Mouse (Mus musculus): ENCODE results near the gene Tmem266. TPM values are rescaled to one million over a fixed set of nuclear protein-coding genes. Genes with fewer than 3 reads are reported as not detected.

Tmem266 gene
- polyA plus RNA-seq, 1 experiment = not detected

GRCm38 (mm10) chr9:55328151-55328918 lies 1.6 kb downstream of the Tmem266 start:
- H3K27ac ChIP-seq (ENCODE audit: insufficient read depth, low read depth, low read length) = no peak overlapping the region
- H3K4me3 ChIP-seq (ENCODE audit: insufficient read depth, low read length) = no peak overlapping the region
- no peaks in the 10 kb centered on the region for H3K4me1 ChIP-seq (ENCODE audit: control insufficient read depth, insufficient read depth, low read length)
- TF ChIP-seq POLR2A (IDR thresholded peaks at IDR 0.05; ENCODE audit: borderline replicate concordance, low read depth, low read length) (no peak), CTCF (IDR thresholded peaks at IDR 0.05; ENCODE audit: low read depth, low read length) (no peak)

GRCm38 (mm10) chr9:55329401-55329800 lies 2.7 kb downstream of the Tmem266 start:
- no peak overlapping the region for H3K27ac ChIP-seq (ENCODE audit: insufficient read depth, low read depth, low read length)
- H3K4me3 ChIP-seq (ENCODE audit: insufficient read depth, low read length) = no peak overlapping the region
- no peak for TF ChIP-seq POLR2A (IDR thresholded peaks at IDR 0.05; ENCODE audit: borderline replicate concordance, low read depth, low read length)
- no peak for TF ChIP-seq CTCF (IDR thresholded peaks at IDR 0.05; ENCODE audit: low read depth, low read length)
- no peaks in the 10 kb centered on the region for H3K4me1 ChIP-seq (ENCODE audit: control insufficient read depth, insufficient read depth, low read length)

- Histone ChIP-seq H3K4me1 (ENCODE audit: control insufficient read depth, insufficient read depth, low read length) (no peaks in the 10 kb centered on the region), H3K4me3 (ENCODE audit: insufficient read depth, low read length) (no peak overlapping the region), H3K27ac (ENCODE audit: insufficient read depth, low read depth, low read length) (no peak overlapping the region)
- TF ChIP-seq CTCF (IDR thresholded peaks at IDR 0.05; ENCODE audit: low read depth, low read length) (no peak), POLR2A (IDR thresholded peaks at IDR 0.05; ENCODE audit: borderline replicate concordance, low read depth, low read length) (no peak)
Measured at GRCm38 (mm10) chr9:55332476-55332875, 5.8 kb downstream of the Tmem266 start.

- TF ChIP-seq POLR2A (IDR thresholded peaks at IDR 0.05; ENCODE audit: borderline replicate concordance, low read depth, low read length) (no peak), CTCF (IDR thresholded peaks at IDR 0.05; ENCODE audit: low read depth, low read length) (no peak)
- no peak overlapping the region for H3K4me3 ChIP-seq (ENCODE audit: insufficient read depth, low read length)
Measured at GRCm38 (mm10) chr9:55332949-55333348, 6.2 kb downstream of the Tmem266 start.

GRCm38 (mm10) chr9:55344165-55344564 lies 17.5 kb downstream of the Tmem266 start:
- Histone ChIP-seq H3K27ac (ENCODE audit: insufficient read depth, low read depth, low read length) (no peak overlapping the region), H3K4me1 (ENCODE audit: control insufficient read depth, insufficient read depth, low read length) (peaks cover 2% of the 10 kb centered on the region; the same call in 1 of the 2 replicates), H3K4me3 (ENCODE audit: insufficient read depth, low read length) (no peak overlapping the region)
- TF ChIP-seq CTCF (IDR thresholded peaks at IDR 0.05; ENCODE audit: low read depth, low read length) (no peak), POLR2A (IDR thresholded peaks at IDR 0.05; ENCODE audit: borderline replicate concordance, low read depth, low read length) (no peak)

More at GRCm38 (mm10) chr9:55332949-55333348, 6.2 kb downstream of the Tmem266 start:
- H3K27ac ChIP-seq (ENCODE audit: insufficient read depth, low read depth, low read length) = no peak overlapping the region
- no peaks in the 10 kb centered on the region for H3K4me1 ChIP-seq (ENCODE audit: control insufficient read depth, insufficient read depth, low read length)

- H3K4me1 ChIP-seq (ENCODE audit: control insufficient read depth, insufficient read depth, low read length) = peaks cover 2% of the 10 kb centered on the region; the same call in 1 of the 2 replicates
- H3K4me3 ChIP-seq (ENCODE audit: insufficient read depth, low read length) = no peak overlapping the region
- TF ChIP-seq CTCF (IDR thresholded peaks at IDR 0.05; ENCODE audit: low read depth, low read length) (no peak), POLR2A (IDR thresholded peaks at IDR 0.05; ENCODE audit: borderline replicate concordance, low read depth, low read length) (no peak)
- H3K27ac ChIP-seq (ENCODE audit: insufficient read depth, low read depth, low read length) = no peak overlapping the region
Measured at GRCm38 (mm10) chr9:55345332-55345731, 18.6 kb downstream of the Tmem266 start.

- TF ChIP-seq POLR2A (IDR thresholded peaks at IDR 0.05; ENCODE audit: borderline replicate concordance, low read depth, low read length) = no peak
- TF ChIP-seq CTCF (IDR thresholded peaks at IDR 0.05; ENCODE audit: low read depth, low read length) = no peak
- peaks cover 2% of the 10 kb centered on the region; the same call in 1 of the 2 replicates for H3K4me1 ChIP-seq (ENCODE audit: control insufficient read depth, insufficient read depth, low read length)
- no peak overlapping the region for H3K27ac ChIP-seq (ENCODE audit: insufficient read depth, low read depth, low read length)
- H3K4me3 ChIP-seq (ENCODE audit: insufficient read depth, low read length) = no peak overlapping the region
Measured at GRCm38 (mm10) chr9:55348664-55349063, 22.0 kb downstream of the Tmem266 start.

- H3K4me3 ChIP-seq (ENCODE audit: insufficient read depth, low read length) = no peak overlapping the region
- TF ChIP-seq CTCF (IDR thresholded peaks at IDR 0.05; ENCODE audit: low read depth, low read length) (no peak), POLR2A (IDR thresholded peaks at IDR 0.05; ENCODE audit: borderline replicate concordance, low read depth, low read length) (no peak)
- H3K27ac ChIP-seq (ENCODE audit: insufficient read depth, low read depth, low read length) = no peak overlapping the region
Measured at GRCm38 (mm10) chr9:55354686-55355085, 28.0 kb downstream of the Tmem266 start.

GRCm38 (mm10) chr9:55355270-55355834 lies 28.6 kb downstream of the Tmem266 start:
- no peak for TF ChIP-seq POLR2A (IDR thresholded peaks at IDR 0.05; ENCODE audit: borderline replicate concordance, low read depth, low read length)
- no peak for TF ChIP-seq CTCF (IDR thresholded peaks at IDR 0.05; ENCODE audit: low read depth, low read length)
- Histone ChIP-seq H3K4me1 (ENCODE audit: control insufficient read depth, insufficient read depth, low read length) (no peaks in the 10 kb centered on the region), H3K4me3 (ENCODE audit: insufficient read depth, low read length) (no peak overlapping the region), H3K27ac (ENCODE audit: insufficient read depth, low read depth, low read length) (no peak overlapping the region)

More at GRCm38 (mm10) chr9:55354686-55355085, 28.0 kb downstream of the Tmem266 start:
- no peaks in the 10 kb centered on the region for H3K4me1 ChIP-seq (ENCODE audit: control insufficient read depth, insufficient read depth, low read length)

- H3K4me3 ChIP-seq (ENCODE audit: insufficient read depth, low read length) = no peak overlapping the region
- peaks cover 9% of the 10 kb centered on the region for H3K4me1 ChIP-seq (ENCODE audit: control insufficient read depth, insufficient read depth, low read length)
- no peak for TF ChIP-seq POLR2A (IDR thresholded peaks at IDR 0.05; ENCODE audit: borderline replicate concordance, low read depth, low read length)
- H3K27ac ChIP-seq (ENCODE audit: insufficient read depth, low read depth, low read length) = no peak overlapping the region
Measured at GRCm38 (mm10) chr9:55357164-55357563, 30.5 kb downstream of the Tmem266 start.

All from bone marrow macrophage, adult 2 months (primary cell).